Mouse (Mus musculus) thymus, adult 2 months (tissue): Measurements from ENCODE around the gene Casz1.

Source experiments
- CTCF ChIP-seq: fragments of 200-500 bp; IDR thresholded peaks from 2 replicates; pipeline ENCODE4 v1.5.1; 2012; ENCODE audit warnings: mild to moderate bottlenecking, control low read depth, low read length, moderate library complexity, borderline replicate concordance; ENCODE audit not compliant: control insufficient read depth, poor library complexity, insufficient read depth; ENCODE audit errors: extremely low read depth
- POLR2A ChIP-seq: fragments of 200-500 bp; IDR thresholded peaks from 2 replicates; pipeline ENCODE4 v1.6.1; 2012; ENCODE audit warnings: mild to moderate bottlenecking, low read length, control low read depth, moderate library complexity; ENCODE audit not compliant: control insufficient read depth, poor library complexity, insufficient read depth; ENCODE audit errors: extremely low read depth

GRCm38 (mm10) chr4:149000746-149001145, 196.5 kb downstream of the Casz1 start:
- no peak for TF ChIP-seq CTCF
- TF ChIP-seq POLR2A = no peak
